ENCODE assay signal across 8 mouse cellular contexts in the genomic region with DNA sequence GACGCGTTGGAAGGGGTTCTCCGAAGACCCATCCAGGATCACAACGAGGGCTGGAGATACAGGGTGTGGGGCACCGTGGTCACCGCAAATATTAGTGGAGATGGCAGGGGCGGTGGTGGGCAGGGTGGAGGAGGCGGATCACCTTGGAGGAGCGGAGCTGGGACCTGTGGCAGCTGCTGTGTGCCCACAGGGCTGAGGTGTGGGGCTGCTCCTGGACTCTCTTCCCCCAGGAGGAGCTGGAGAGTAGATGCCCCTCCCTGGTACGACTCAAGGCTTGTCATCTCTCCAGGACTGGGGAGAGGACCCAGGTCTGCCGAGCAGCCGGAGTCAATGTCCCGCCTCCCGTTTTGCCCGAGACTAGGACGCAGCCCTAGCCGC.
DNase-seq lines count a peak whose midpoint lies in the region; ATAC-seq lines count a peak whose summit lies in the region.

No protein-coding gene starts in this region.

- 7% methylated on average over 9 of the region's 17 CpGs for WGBS in embryonic facial prominence, embryonic 14.5 days
- 3% methylated on average over 17 of the region's 17 CpGs for WGBS in limb, embryonic 10.5 days
- WGBS in neural tube, embryonic 13.5 days, result 10% methylated on average over 15 of the region's 17 CpGs

- peak; percentile 14 for DNase-seq in layer of hippocampus, adult 11-12 months (ENCODE audit: low spot score)
- DNase-seq in layer of hippocampus, postnatal 36 days, result no peak
- DNase-seq in embryonic facial prominence, embryonic 14.5 days (ENCODE audit: low spot score), result no peak
- DNase-seq in limb, embryonic 10.5 days (ENCODE audit: low spot score), result no peak
- no peak for DNase-seq in frontal cortex, postnatal 10 days (ENCODE audit: low spot score in 2 of 2)
- no peak for DNase-seq in adrenal gland, adult 18-20 months (ENCODE audit: low spot score in 2 of 2)

- H3K27me3 ChIP-seq in embryonic facial prominence, embryonic 14.5 days (replicated peaks; ENCODE audit: control insufficient read depth, insufficient read depth, low read length), result peaks cover 58% of the 10 kb centered on the region
- H3K27me3 ChIP-seq in limb, embryonic 10.5 days (ENCODE audit: low read depth, poor library complexity, severe bottlenecking), result peaks cover 100% of the 10 kb centered on the region
- peaks cover 94% of the 10 kb centered on the region for H3K27me3 ChIP-seq in neural tube, embryonic 13.5 days

- no peaks in the 10 kb centered on the region for H3K4me1 ChIP-seq in brown adipose tissue, adult 24 weeks (ENCODE audit: control insufficient read depth, insufficient read depth, insufficient read length, low read length)
- H3K4me1 ChIP-seq in embryonic facial prominence, embryonic 14.5 days (ENCODE audit: control insufficient read depth, insufficient read depth, low read length), result no peaks in the 10 kb centered on the region
- H3K4me1 ChIP-seq in limb, embryonic 10.5 days, result peaks cover 19% of the 10 kb centered on the region
- peaks cover 17% of the 10 kb centered on the region for H3K4me1 ChIP-seq in neural tube, embryonic 13.5 days (replicated peaks)

- peak overlapping the region; percentile 60 for H3K9ac ChIP-seq in embryonic facial prominence, embryonic 14.5 days (ENCODE audit: low read depth, low read length)
- peak overlapping the region; percentile 70 for H3K9ac ChIP-seq in neural tube, embryonic 13.5 days

- H3K4me2 ChIP-seq in embryonic facial prominence, embryonic 14.5 days (ENCODE audit: low read depth, low read length), result peak overlapping the region; percentile 73
- peak overlapping the region; percentile 72 for H3K4me2 ChIP-seq in neural tube, embryonic 13.5 days

- no peak overlapping the region for H3K27ac ChIP-seq in brown adipose tissue, adult 24 weeks (replicated peaks; ENCODE audit: low read depth, low read length)
- H3K27ac ChIP-seq in embryonic facial prominence, embryonic 14.5 days (replicated peaks; ENCODE audit: low read depth, low read length), result no peak overlapping the region; the same call in 1 of the 2 replicates
- H3K27ac ChIP-seq in limb, embryonic 10.5 days, result peak overlapping the region; percentile 75
- H3K27ac ChIP-seq in neural tube, embryonic 13.5 days (replicated peaks), result peak overlapping the region; percentile 81

- H3K4me3 ChIP-seq in brown adipose tissue, adult 24 weeks (ENCODE audit: insufficient read depth, low read depth, low read length), result peak overlapping the region; percentile 64
- peak overlapping the region; percentile 41 for H3K4me3 ChIP-seq in embryonic facial prominence, embryonic 14.5 days (ENCODE audit: low read depth, low read length)
- H3K4me3 ChIP-seq in limb, embryonic 10.5 days, result peak overlapping the region; percentile 52
- H3K4me3 ChIP-seq in neural tube, embryonic 13.5 days, result peak overlapping the region; percentile 44

- H3K9me3 ChIP-seq in embryonic facial prominence, embryonic 14.5 days (ENCODE audit: control insufficient read depth, low read length), result no peaks in the 10 kb centered on the region
- no peaks in the 10 kb centered on the region for H3K9me3 ChIP-seq in limb, embryonic 10.5 days (replicated peaks)
- H3K9me3 ChIP-seq in neural tube, embryonic 13.5 days, result no peaks in the 10 kb centered on the region

- no peak; the same call in 1 of the 2 replicates for ATAC-seq in embryonic facial prominence, embryonic 14.5 days (ENCODE audit: low read depth)
- peak; percentile 42 for ATAC-seq in neural tube, embryonic 13.5 days (ENCODE audit: low read depth)

- H3K36me3 ChIP-seq in embryonic facial prominence, embryonic 14.5 days (ENCODE audit: control insufficient read depth, insufficient read depth, low read length), result no peaks in the 10 kb centered on the region
- H3K36me3 ChIP-seq in limb, embryonic 10.5 days, result no peaks in the 10 kb centered on the region
- H3K36me3 ChIP-seq in neural tube, embryonic 13.5 days, result no peaks in the 10 kb centered on the region

Comparison
In these comparisons a context has a peak if more than half of its experiments do, and no peak if none do; other contexts are left out.
1. H3K27ac ChIP-seq: peak in limb, embryonic 10.5 days (single experiment) and neural tube, embryonic 13.5 days (single experiment); none in brown adipose tissue, adult 24 weeks (single experiment) and embryonic facial prominence, embryonic 14.5 days (single experiment).
2. Peak in every context shown above with its lines, with median percentiles within 50 percentile points of each other: H3K4me3 ChIP-seq.